Mouse (Mus musculus) intestine, embryonic 16.5 days (tissue): Measurements from ENCODE around the gene Xrcc3. TPM values are rescaled to one million over a fixed set of nuclear protein-coding genes. Genes with fewer than 3 reads are reported as not detected.

ENCODE experiments used
- ATAC-seq: fragments of 200-750 bp; cut with Nextera tagmentation; 2 replicates; pipeline ENCODE4 v1.8.0; 2017; ENCODE audit warnings: moderate TSS enrichment, moderate library complexity
- H3K27ac ChIP-seq: fragments of 300-500 bp; sonication (generic); 2 replicates; pipeline ENCODE4 v1.5.1; 2014; ENCODE audit warnings: mild to moderate bottlenecking, low read length
- H3K27me3 ChIP-seq: fragments of 300-500 bp; sonication (generic); replicated peaks from 2 replicates; pipeline ENCODE4 v1.6.1; 2014; ENCODE audit warnings: low read length, control low read depth, mixed read lengths; ENCODE audit not compliant: control insufficient read depth, insufficient read depth
- H3K36me3 ChIP-seq: fragments of 300-500 bp; sonication (generic); 2 replicates; pipeline ENCODE4 v1.6.1; 2014; ENCODE audit warnings: low read length, control low read depth; ENCODE audit not compliant: control insufficient read depth, insufficient read depth
- H3K4me1 ChIP-seq: fragments of 300-500 bp; sonication (generic); 2 replicates; pipeline ENCODE4 v1.6.1; 2014; ENCODE audit warnings: low read length, control low read depth, mixed read lengths; ENCODE audit not compliant: control insufficient read depth, insufficient read depth
- H3K4me2 ChIP-seq: fragments of 300-500 bp; sonication (generic); 2 replicates; pipeline ENCODE4 v1.6.1; 2014; ENCODE audit warnings: low read depth, low read length, control low read depth
- H3K4me3 ChIP-seq: fragments of 300-500 bp; sonication (generic); 2 replicates; pipeline ENCODE4 v1.5.1; 2014; ENCODE audit warnings: mild to moderate bottlenecking, low read length
- H3K9ac ChIP-seq: fragments of 300-500 bp; sonication (generic); 2 replicates; pipeline ENCODE4 v1.6.1; 2014; ENCODE audit warnings: low read depth, low read length
- H3K9me3 ChIP-seq: fragments of 300-500 bp; sonication (generic); 2 replicates; pipeline ENCODE4 v1.6.1; 2016; ENCODE audit warnings: low read length, control low read depth; ENCODE audit not compliant: control insufficient read depth
- WGBS: fragments of 180-500 bp; shearing (Covaris S2); extraction: QIAGEN DNeasy Blood & Tissue Kit; methylation state at CpG from one replicate; pipeline ENCODE4 v1.1.7; 2014; 5-methylcytosine and 5-hydroxymethylcytosine counted together
- polyA plus RNA-seq: library from polyadenylated mRNA; unstranded; fragments of >200 nt; fragmentation: Nextera tagmentation; extraction: Ambion mirVana; gene quantifications from 2 replicates; pipeline ENCODE4 v1.2.1, GENCODE M21; 2015

Xrcc3 gene
- polyA plus RNA-seq, 1 experiment from 2014 or later: 11.0 TPM

GRCm38 (mm10) chr12:111769816-111770577 is 43.7 kb downstream of the Xrcc3 start:
- H3K36me3 ChIP-seq: peaks cover 18% of the 10 kb centered on the region
- H3K9ac ChIP-seq: no peak overlapping the region
- no peaks in the 10 kb centered on the region for H3K27me3 ChIP-seq
- H3K4me1 ChIP-seq: peaks cover 26% of the 10 kb centered on the region
- no peak overlapping the region for H3K4me3 ChIP-seq
- 51% methylated on average over 9 of the region's 9 CpGs for WGBS
- ATAC-seq: peak; percentile 40; the same call in 1 of the 2 replicates
- H3K4me2 ChIP-seq: no peak overlapping the region
- H3K9me3 ChIP-seq: no peaks in the 10 kb centered on the region
- H3K27ac ChIP-seq: peak overlapping the region; percentile 9

DNA sequence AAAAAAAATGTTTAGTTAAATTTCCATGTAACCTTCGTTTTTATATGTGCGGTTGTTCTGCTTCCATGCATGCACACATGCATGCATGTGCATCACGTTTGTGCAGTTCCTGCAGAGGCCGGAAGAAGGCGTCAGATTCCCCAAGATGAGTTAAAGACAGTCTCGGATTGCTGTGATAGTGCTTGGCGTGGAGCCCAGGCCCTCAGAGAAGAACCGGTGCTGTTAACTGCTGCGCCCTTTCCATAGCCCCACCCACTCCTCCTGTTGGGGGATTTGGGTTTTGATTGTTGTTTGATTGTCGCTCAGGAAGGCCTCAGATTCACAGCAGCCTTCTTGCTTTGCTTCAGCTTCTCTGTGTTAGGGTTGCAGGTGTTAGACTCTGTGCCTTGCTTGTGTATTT is 44.4 kb downstream of the Xrcc3 start:
- H3K27ac ChIP-seq: peak overlapping the region; percentile 9
- 0 out of 2 replicates have a peak overlapping the region, but pooled peaks have one; percentile 24 for H3K9ac ChIP-seq
- H3K4me2 ChIP-seq: no peak overlapping the region
- H3K4me3 ChIP-seq: no peak overlapping the region
- H3K36me3 ChIP-seq: peaks cover 12% of the 10 kb centered on the region
- H3K4me1 ChIP-seq: peaks cover 26% of the 10 kb centered on the region
- peak; percentile 61; the same call in 1 of the 2 replicates for ATAC-seq
- no peaks in the 10 kb centered on the region for H3K9me3 ChIP-seq
- H3K27me3 ChIP-seq: no peaks in the 10 kb centered on the region
- 23% methylated on average over 10 of the region's 10 CpGs for WGBS

GRCm38 (mm10) chr12:111768322-111768928 is 45.2 kb downstream of the Xrcc3 start:
- no peaks in the 10 kb centered on the region for H3K27me3 ChIP-seq
- peaks cover 26% of the 10 kb centered on the region for H3K4me1 ChIP-seq
- H3K4me2 ChIP-seq: no peak overlapping the region
- peaks cover 6% of the 10 kb centered on the region; the same call in 1 of the 2 replicates for H3K36me3 ChIP-seq
- WGBS: 86% methylated on average over 10 of the region's 10 CpGs
- H3K4me3 ChIP-seq: no peak overlapping the region
- H3K27ac ChIP-seq: no peak overlapping the region
- H3K9ac ChIP-seq: no peak overlapping the region
- no peak for ATAC-seq
- no peaks in the 10 kb centered on the region for H3K9me3 ChIP-seq

DNA sequence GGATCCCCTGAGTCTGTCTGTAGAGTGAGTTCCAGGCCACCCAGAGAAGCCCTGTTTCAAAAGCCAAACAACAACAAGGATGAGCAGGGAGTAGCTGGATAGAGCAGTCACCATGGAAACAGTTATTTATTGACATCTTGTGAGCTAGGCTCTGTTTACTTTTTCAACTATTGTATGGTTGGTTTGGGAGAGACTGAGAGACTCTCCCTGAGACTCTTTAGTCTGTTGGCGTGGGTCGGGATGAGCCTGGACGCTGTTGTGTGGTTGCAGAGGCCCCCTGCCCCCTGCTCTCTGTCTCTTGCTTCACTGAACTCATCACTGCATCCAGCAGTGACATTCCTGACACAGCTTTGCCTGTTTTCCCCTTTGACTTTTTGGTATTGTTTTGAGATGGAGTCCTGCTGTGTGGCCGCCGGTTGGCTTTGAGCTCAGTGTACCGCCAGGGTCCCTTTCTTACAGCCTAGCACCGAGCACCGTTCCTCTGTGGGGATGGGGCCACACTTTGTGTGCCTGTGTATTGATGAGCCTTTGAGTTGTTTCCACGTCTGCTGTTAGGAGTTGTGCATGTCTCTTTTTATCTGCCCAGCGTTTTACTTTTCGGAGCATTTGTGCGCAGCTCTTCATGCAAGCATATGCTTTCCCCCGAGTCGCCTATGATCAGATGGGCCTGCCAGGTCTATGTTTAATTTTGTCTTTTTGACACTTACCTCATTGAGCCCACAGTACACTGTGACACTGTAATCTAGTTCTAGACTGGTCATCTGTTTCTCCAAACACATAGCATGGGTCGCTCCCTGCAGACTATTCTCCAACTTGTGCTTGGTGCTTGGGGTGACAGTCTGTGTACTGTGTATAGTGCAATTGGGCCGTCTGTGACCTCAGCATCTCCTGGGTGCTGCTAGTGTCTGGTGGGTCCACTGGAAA is 47.1 kb downstream of the Xrcc3 start:
- peak overlapping the region; percentile 9; the same call in 1 of the 2 replicates for H3K4me2 ChIP-seq
- H3K27ac ChIP-seq: peak overlapping the region; percentile 9; the same call in 1 of the 2 replicates
- peaks cover 26% of the 10 kb centered on the region for H3K4me1 ChIP-seq
- 0 out of 2 replicates have a peak, but pooled peaks cover 5% of the 10 kb centered on the region for H3K36me3 ChIP-seq
- H3K9me3 ChIP-seq: no peaks in the 10 kb centered on the region
- H3K27me3 ChIP-seq: no peaks in the 10 kb centered on the region
- ATAC-seq: no peak
- no peak overlapping the region for H3K4me3 ChIP-seq
- WGBS: 61% methylated on average over 16 of the region's 16 CpGs
- peak overlapping the region; percentile 25; the same call in 1 of the 2 replicates for H3K9ac ChIP-seq

- Histone ChIP-seq H3K9ac (no peak overlapping the region), H3K9me3 (no peaks in the 10 kb centered on the region), H3K36me3 (0 out of 2 replicates have a peak, but pooled peaks cover 5% of the 10 kb centered on the region), H3K4me1 (peaks cover 35% of the 10 kb centered on the region), H3K4me3 (no peak overlapping the region), H3K27me3 (no peaks in the 10 kb centered on the region), H3K27ac (no peak overlapping the region), H3K4me2 (no peak overlapping the region)
- WGBS: 91% methylated on average over 13 of the region's 13 CpGs
- no peak for ATAC-seq
Observed at GRCm38 (mm10) chr12:111762620-111763280, 50.9 kb downstream of the Xrcc3 start.

DNA sequence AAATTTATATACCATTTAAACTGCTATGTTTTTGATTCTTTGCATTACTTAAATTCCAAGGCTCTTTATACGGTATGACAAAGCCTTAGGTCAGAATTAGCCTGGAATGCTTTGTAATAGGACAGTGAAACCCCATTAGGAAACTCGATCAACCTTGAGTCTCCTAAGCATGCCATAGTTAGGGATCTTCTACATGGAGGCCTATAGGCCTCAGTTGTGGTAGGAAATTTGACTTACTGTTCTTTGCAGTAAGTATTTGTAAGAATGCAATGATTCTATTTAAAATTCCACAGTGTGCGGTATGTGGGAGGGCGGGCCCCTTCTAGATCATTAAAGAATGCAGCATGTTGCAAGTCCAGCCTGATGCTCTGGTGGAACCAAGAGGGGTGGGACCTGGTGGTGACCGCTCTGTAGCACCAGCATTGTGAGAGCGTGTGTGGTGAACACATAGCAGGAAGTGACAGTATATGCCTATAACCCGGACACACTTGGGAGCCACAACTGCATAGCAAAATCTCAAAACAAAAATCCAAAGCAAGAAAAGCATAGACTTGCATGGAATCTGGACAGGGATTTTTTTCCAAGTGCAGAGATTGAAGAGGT is 53.3 kb downstream of the Xrcc3 start:
- H3K27me3 ChIP-seq: no peaks in the 10 kb centered on the region
- 53% methylated on average over 7 of the region's 7 CpGs for WGBS
- peaks cover 20% of the 10 kb centered on the region for H3K4me1 ChIP-seq
- H3K4me2 ChIP-seq: peak overlapping the region; percentile 98
- H3K4me3 ChIP-seq: peak overlapping the region; percentile 88
- H3K27ac ChIP-seq: peak overlapping the region; percentile 89; the same call in 1 of the 2 replicates
- no peaks in the 10 kb centered on the region for H3K9me3 ChIP-seq
- H3K36me3 ChIP-seq: 0 out of 2 replicates have a peak, but pooled peaks cover 5% of the 10 kb centered on the region
- no peak overlapping the region; the same call in 1 of the 2 replicates for H3K9ac ChIP-seq
- ATAC-seq: no peak

GRCm38 (mm10) chr12:111759176-111760061 is 54.3 kb downstream of the Xrcc3 start:
- no peaks in the 10 kb centered on the region for H3K27me3 ChIP-seq
- no peaks in the 10 kb centered on the region for H3K9me3 ChIP-seq
- peak overlapping the region; percentile 98 for H3K4me2 ChIP-seq
- peak overlapping the region; percentile 89 for H3K27ac ChIP-seq
- peak overlapping the region; percentile 88 for H3K4me3 ChIP-seq
- 0 out of 2 replicates have a peak, but pooled peaks cover 5% of the 10 kb centered on the region for H3K36me3 ChIP-seq
- peaks cover 20% of the 10 kb centered on the region for H3K4me1 ChIP-seq
- H3K9ac ChIP-seq: peak overlapping the region; percentile 97
- WGBS: 2% methylated on average over 35 of the region's 35 CpGs
- peak; percentile 53 for ATAC-seq
